Mouse (Mus musculus): ENCODE results near the gene Hhex. TPM values are rescaled to one million over a fixed set of nuclear protein-coding genes. Genes with fewer than 3 reads are reported as not detected.

Gene Hhex
- polyA plus RNA-seq, 1 experiment from 2014 or later = 7.2 TPM

Other genes starting within 250 kb of the Hhex start
- gene March5, start 227.3 kb upstream of the Hhex start, polyA plus RNA-seq (2015; fragmentation: Nextera tagmentation; extraction: Ambion mirVana) = 114 and 117 TPM in 2 replicates
- gene Cpeb3, start 226.2 kb upstream of the Hhex start, polyA plus RNA-seq (2015; fragmentation: Nextera tagmentation; extraction: Ambion mirVana) = 11.4 TPM in 2 replicates
- 35.3 and 35.7 TPM in 2 replicates for gene Ide, start 97.0 kb upstream of the Hhex start, polyA plus RNA-seq (2015; fragmentation: Nextera tagmentation; extraction: Ambion mirVana)
- gene Kif11, start 58.4 kb upstream of the Hhex start, polyA plus RNA-seq (2015; fragmentation: Nextera tagmentation; extraction: Ambion mirVana) = 13.5 and 14.3 TPM in 2 replicates
- 15.1 and 15.2 TPM in 2 replicates for gene Exoc6, start 115.6 kb downstream of the Hhex start, polyA plus RNA-seq (2015; fragmentation: Nextera tagmentation; extraction: Ambion mirVana)